Mouse (Mus musculus) T-helper 2 cell (primary cell): ENCODE results near the gene Amph.

Experiments
- in situ Hi-C: fragments of 300-600 bp; cut with MboI, MseI; formaldehyde crosslinking; loops from one replicate; pipeline ENCODE4 v1.15.1; 2025; ENCODE audit warnings: high pct_unique_total_duplicates

Gene Amph

GRCm38 (mm10) chr13:19138550-19138949, 190.5 kb downstream of the Amph start:
- in situ Hi-C loops, result no loop called here

- in situ Hi-C loops, result no loop called here
Measured at GRCm38 (mm10) chr13:19139104-19139503, 191.1 kb downstream of the Amph start.

- in situ Hi-C loops, result no loop called here
Measured at GRCm38 (mm10) chr13:19139771-19140170, 191.8 kb downstream of the Amph start.

- in situ Hi-C loops, result no loop called here
Measured at GRCm38 (mm10) chr13:19143766-19144165, 195.8 kb downstream of the Amph start.

GRCm38 (mm10) chr13:19147468-19147867, 199.5 kb downstream of the Amph start:
- in situ Hi-C loops, result no loop called here

GRCm38 (mm10) chr13:19149574-19149973, 201.6 kb downstream of the Amph start:
- in situ Hi-C loops, result no loop called here

- in situ Hi-C loops, result loop anchor here (25.0 kb wide), 1 partner anchor 537 kb away; the partner anchor contains the start of gene Nme8
Measured at GRCm38 (mm10) chr13:19150438-19151301, 202.7 kb downstream of the Amph start.

GRCm38 (mm10) chr13:19152126-19152525, 204.1 kb downstream of the Amph start:
- in situ Hi-C loops, result loop anchor here (25.0 kb wide), 1 partner anchor 535 kb away; the partner anchor contains the start of gene Nme8

- in situ Hi-C loops, result loop anchor here (5.0 to 25.0 kb wide), 2 partner anchors 209 to 529 kb away; partner anchors contain the start of gene Nme8
Measured at GRCm38 (mm10) chr13:19158484-19158883, 210.5 kb downstream of the Amph start.

GRCm38 (mm10) chr13:19160616-19161015, 212.6 kb downstream of the Amph start:
- in situ Hi-C loops, result loop anchor here (25.0 kb wide), 1 partner anchor 527 kb away; the partner anchor contains the start of gene Nme8

- in situ Hi-C loops, result loop anchor here (25.0 kb wide), 1 partner anchor 526 kb away; the partner anchor contains the start of gene Nme8
Measured at GRCm38 (mm10) chr13:19161111-19161510, 213.1 kb downstream of the Amph start.

- in situ Hi-C loops, result loop anchor here (25.0 kb wide), 1 partner anchor 525 kb away; the partner anchor contains the start of gene Nme8
Measured at GRCm38 (mm10) chr13:19162120-19162519, 214.1 kb downstream of the Amph start.

- in situ Hi-C loops, result no loop called here
Measured at GRCm38 (mm10) chr13:19177662-19178259, 229.8 kb downstream of the Amph start.

- in situ Hi-C loops, result no loop called here
Measured at GRCm38 (mm10) chr13:19178351-19178750, 230.3 kb downstream of the Amph start.

GRCm38 (mm10) chr13:19182259-19182658, 234.3 kb downstream of the Amph start:
- in situ Hi-C loops, result no loop called here

- in situ Hi-C loops, result no loop called here
Measured at GRCm38 (mm10) chr13:19190052-19190451, 242.0 kb downstream of the Amph start.

- in situ Hi-C loops, result no loop called here
Measured at GRCm38 (mm10) chr13:19194803-19195202, 246.8 kb downstream of the Amph start.

- in situ Hi-C loops, result no loop called here
Measured at GRCm38 (mm10) chr13:19195456-19195855, 247.5 kb downstream of the Amph start.
